Mouse (Mus musculus) lung, postnatal 0 days (tissue): ENCODE measurements around the gene Cd47.

Experiments
- CTCF ChIP-seq: IDR thresholded peaks from 2 replicates; pipeline ENCODE4 v1.5.1; 2016; ENCODE audit warnings: antibody characterized with exemption, mild to moderate bottlenecking
- EP300 ChIP-seq: IDR thresholded peaks from 2 replicates; pipeline ENCODE4 v1.6.1; 2016; ENCODE audit warnings: antibody characterized with exemption, mild to moderate bottlenecking, control low read depth

GRCm38 (mm10) chr16:49906066-49906465, 105.7 kb downstream of the Cd47 start:
- TF ChIP-seq CTCF (no peak), EP300 (no peak)
